Mouse (Mus musculus) MEL (cell line): Measurements from ENCODE around the gene Cox5a. TPM values are rescaled to one million over a fixed set of nuclear protein-coding genes. Genes with fewer than 3 reads are reported as not detected.

Experiments
- DNase-seq: peaks from one replicate; pipeline ENCODE4 v3.0.0; 2011; ENCODE audit warnings: low read depth, low spot score
- H3K27ac ChIP-seq: 2 replicates; pipeline ENCODE4 v1.5.1; 2012; ENCODE audit warnings: low read depth, mild to moderate bottlenecking, control low read depth, low read length, moderate library complexity; ENCODE audit not compliant: control insufficient read depth
- H3K27me3 ChIP-seq, 2 experiments: fragments of 150-350 bp in 1 of 2; sonication (generic) in 1 of 2; 2 replicates each; pipeline ENCODE4 v1.6.1; 2012; ENCODE audit warnings: low read length in 2 of 2, mild to moderate bottlenecking in 2 of 2, improper control_type of control experiment in 1 of 2, moderate library complexity in 1 of 2; ENCODE audit not compliant: insufficient read depth in 2 of 2, control insufficient read depth in 1 of 2
- H3K36me3 ChIP-seq, 2 experiments: 2 replicates each; pipeline ENCODE4 v1.6.1; 2012 to 2014; ENCODE audit warnings: low read length in 2 of 2, improper control_type of control experiment in 1 of 2, inconsistent platforms in 1 of 2, mild to moderate bottlenecking in 1 of 2; ENCODE audit not compliant: insufficient read depth in 2 of 2, control insufficient read depth in 1 of 2
- H3K4me1 ChIP-seq, 2 experiments: fragments of 150-350 bp in 1 of 2; sonication (generic) in 1 of 2; 2 replicates each; pipeline ENCODE4 v1.6.1; 2012; ENCODE audit warnings: low read length in 2 of 2, improper control_type of control experiment in 1 of 2, mild to moderate bottlenecking in 1 of 2; ENCODE audit not compliant: insufficient read depth in 2 of 2, control insufficient read depth in 1 of 2
- H3K4me3 ChIP-seq, 2 experiments: fragments of 150-350 bp in 1 of 2; sonication (generic) in 1 of 2; 2 replicates each; pipeline ENCODE4 v1.5.1; 2012; ENCODE audit warnings: low read depth in 2 of 2, low read length in 2 of 2, mild to moderate bottlenecking in 2 of 2, moderate library complexity in 2 of 2, control low read depth in 1 of 2, improper control_type of control experiment in 1 of 2; ENCODE audit not compliant: control insufficient read depth in 1 of 2, insufficient read depth in 1 of 2
- H3K79me2 ChIP-seq: 2 replicates; pipeline ENCODE4 v1.6.1; 2012; ENCODE audit warnings: mild to moderate bottlenecking, low read length, moderate library complexity; ENCODE audit not compliant: control insufficient read depth, poor library complexity, insufficient read depth
- H3K9ac ChIP-seq: 2 replicates; pipeline ENCODE4 v1.6.1; 2012; ENCODE audit warnings: low read depth, mild to moderate bottlenecking, control low read depth, low read length, moderate library complexity; ENCODE audit not compliant: control insufficient read depth, poor library complexity, severe bottlenecking
- H3K9me3 ChIP-seq: fragments of 150-350 bp; sonication (generic); replicated peaks from 2 replicates; pipeline ENCODE4 v1.6.1; 2012; ENCODE audit warnings: mild to moderate bottlenecking, low read length, improper control_type of control experiment, moderate library complexity; ENCODE audit not compliant: insufficient read depth
- BHLHE40 ChIP-seq: IDR thresholded peaks from 2 replicates; pipeline ENCODE4 v1.6.1; 2012; ENCODE audit warnings: low read depth, mild to moderate bottlenecking, inconsistent platforms, low read length, improper control_type of control experiment, borderline replicate concordance
- CHD1 ChIP-seq: IDR thresholded peaks from 2 replicates; pipeline ENCODE4 v1.6.1; 2012; ENCODE audit warnings: low read depth, mild to moderate bottlenecking, inconsistent platforms, low read length, improper control_type of control experiment
- E2F4 ChIP-seq: IDR thresholded peaks from 2 replicates; pipeline ENCODE4 v1.6.1; 2011; ENCODE audit warnings: low read depth, low read length, improper control_type of control experiment, borderline replicate concordance
- ELF1 ChIP-seq: IDR thresholded peaks from 2 replicates; pipeline ENCODE4 v1.6.1; 2014; ENCODE audit warnings: low read depth, mild to moderate bottlenecking, inconsistent platforms, low read length, improper control_type of control experiment, moderate library complexity
- EP300 ChIP-seq, 2 experiments: IDR thresholded peaks; 2 replicates each; pipeline ENCODE4 v1.6.1; 2011; ENCODE audit warnings: improper control_type of control experiment in 2 of 2, low read length in 2 of 2, low read depth in 1 of 2, mild to moderate bottlenecking in 1 of 2
- ETS1 ChIP-seq: IDR thresholded peaks from 2 replicates; pipeline ENCODE4 v1.6.1; 2012; ENCODE audit warnings: low read depth, mild to moderate bottlenecking, inconsistent platforms, low read length, improper control_type of control experiment, moderate library complexity
- GATA1 ChIP-seq: IDR thresholded peaks from 2 replicates; pipeline ENCODE4 v1.6.1; 2011; ENCODE audit warnings: low read depth, low read length, improper control_type of control experiment
- HCFC1 ChIP-seq: IDR thresholded peaks from 2 replicates; pipeline ENCODE4 v1.6.1; 2012; ENCODE audit warnings: low read depth, mild to moderate bottlenecking, inconsistent platforms, low read length, improper control_type of control experiment, moderate library complexity
- JUND ChIP-seq: IDR thresholded peaks from 2 replicates; pipeline ENCODE4 v1.6.1; 2011; ENCODE audit warnings: low read depth, mild to moderate bottlenecking, improper control_type of control experiment, low read length
- MAFK ChIP-seq: IDR thresholded peaks from 2 replicates; pipeline ENCODE4 v1.6.1; 2011; ENCODE audit warnings: low read depth, mild to moderate bottlenecking, low read length, improper control_type of control experiment, borderline replicate concordance
- MAZ ChIP-seq: IDR thresholded peaks from 2 replicates; pipeline ENCODE4 v1.6.1; 2012; ENCODE audit warnings: low read depth, mild to moderate bottlenecking, inconsistent platforms, low read length, improper control_type of control experiment
- MEF2A ChIP-seq: IDR thresholded peaks from 2 replicates; pipeline ENCODE4 v1.6.1; 2014; ENCODE audit warnings: low read depth, mild to moderate bottlenecking, inconsistent platforms, low read length, improper control_type of control experiment; ENCODE audit not compliant: poor library complexity, insufficient replicate concordance, severe bottlenecking; ENCODE audit errors: extremely low read depth
- MYB ChIP-seq: IDR thresholded peaks from 2 replicates; pipeline ENCODE4 v1.6.1; 2011; ENCODE audit warnings: mild to moderate bottlenecking, low read depth, low read length, improper control_type of control experiment
- MYC ChIP-seq: IDR thresholded peaks from 2 replicates; pipeline ENCODE4 v1.6.1; 2011; ENCODE audit warnings: low read depth, mild to moderate bottlenecking, low read length, improper control_type of control experiment, moderate library complexity
- NRF1 ChIP-seq: IDR thresholded peaks from 2 replicates; pipeline ENCODE4 v1.6.1; 2014; ENCODE audit warnings: low read depth, mild to moderate bottlenecking, inconsistent platforms, low read length, improper control_type of control experiment, moderate library complexity; ENCODE audit not compliant: poor library complexity, insufficient read depth, severe bottlenecking
- RCOR1 ChIP-seq: IDR thresholded peaks from 2 replicates; pipeline ENCODE4 v1.6.1; 2012; ENCODE audit warnings: low read depth, mild to moderate bottlenecking, inconsistent platforms, low read length, improper control_type of control experiment
- SIN3A ChIP-seq: IDR thresholded peaks from 2 replicates; pipeline ENCODE4 v1.6.1; 2012; ENCODE audit warnings: low read length, improper control_type of control experiment, inconsistent platforms
- TAL1 ChIP-seq: IDR thresholded peaks from 2 replicates; pipeline ENCODE4 v1.6.1; 2012; ENCODE audit warnings: mild to moderate bottlenecking, inconsistent platforms, low read length, moderate library complexity, mixed read lengths
- TBP ChIP-seq: IDR thresholded peaks from 2 replicates; pipeline ENCODE4 v1.8.0; 2011; ENCODE audit warnings: low read depth, low read length, improper control_type of control experiment
- TCF12 ChIP-seq: IDR thresholded peaks from 2 replicates; pipeline ENCODE4 v1.6.1; 2014; ENCODE audit warnings: low read depth, mild to moderate bottlenecking, inconsistent platforms, low read length, improper control_type of control experiment, moderate library complexity
- UBTF ChIP-seq: IDR thresholded peaks from 2 replicates; pipeline ENCODE4 v1.6.1; 2012; ENCODE audit warnings: low read depth, mild to moderate bottlenecking, inconsistent platforms, low read length, improper control_type of control experiment, moderate library complexity, borderline replicate concordance; ENCODE audit not compliant: insufficient read depth
- USF1 ChIP-seq: IDR thresholded peaks from 2 replicates; pipeline ENCODE4 v1.6.1; 2014; ENCODE audit warnings: low read depth, mild to moderate bottlenecking, inconsistent platforms, low read length, improper control_type of control experiment, moderate library complexity
- USF2 ChIP-seq, 2 experiments: IDR thresholded peaks; 2 replicates each; pipeline ENCODE4 v1.6.1; 2011 to 2012; ENCODE audit warnings: improper control_type of control experiment in 2 of 2, low read length in 2 of 2, borderline replicate concordance in 1 of 2, inconsistent platforms in 1 of 2, low read depth in 1 of 2, mild to moderate bottlenecking in 1 of 2; ENCODE audit not compliant: insufficient read depth in 1 of 2
- ZC3H11A ChIP-seq: IDR thresholded peaks from 2 replicates; pipeline ENCODE4 v1.6.1; 2012; ENCODE audit warnings: low read depth, mild to moderate bottlenecking, inconsistent platforms, low read length, improper control_type of control experiment
- ZKSCAN1 ChIP-seq: IDR thresholded peaks from 2 replicates; pipeline ENCODE4 v1.6.1; 2012; ENCODE audit warnings: low read depth, mild to moderate bottlenecking, inconsistent platforms, low read length, improper control_type of control experiment, moderate library complexity
- ZMIZ1 ChIP-seq: IDR thresholded peaks from 2 replicates; pipeline ENCODE4 v1.6.1; 2012; ENCODE audit warnings: low read depth, mild to moderate bottlenecking, inconsistent platforms, low read length, improper control_type of control experiment, moderate library complexity
- ZNF384 ChIP-seq: IDR thresholded peaks from 2 replicates; pipeline ENCODE4 v1.6.1; 2012; ENCODE audit warnings: low read depth, mild to moderate bottlenecking, inconsistent platforms, low read length, improper control_type of control experiment
- polyA plus RNA-seq, 2 experiments: library from polyadenylated mRNA; stranded (reverse) in 1 of 2; unstranded in 1 of 2; fragments of >175 nt in 1 of 2; fragments of >200 nt in 1 of 2; gene quantifications; 2 replicates each; pipeline versions ENCODE4 v1.2.1 to v1.2.4; 2012; ENCODE audit warnings: low replicate concordance in 2 of 2, low read depth in 1 of 2; ENCODE audit not compliant: insufficient read length in 2 of 2, insufficient read depth in 1 of 2, missing spikeins in 1 of 2
- total RNA-seq: library from RNA; depleted of rRNA; stranded (reverse); fragments of 300-350 nt; gene quantifications from 2 replicates; pipeline ENCODE4 v1.2.3, GENCODE M21; 2012

The Cox5a gene
- total and polyA plus RNA-seq, 3 experiments, result 367 to 400 TPM; not detected in 1

GRCm38 (mm10) chr9:57505700-57506099 lies 15.4 kb upstream of the Cox5a start:
- Histone ChIP-seq H3K79me2 (no peaks in the 10 kb centered on the region), H3K36me3 (peaks cover 0 to 11% of the 10 kb centered on the region in 2 experiments; a peak in 2 of 4 replicates), H3K9me3 (no peaks in the 10 kb centered on the region), H3K9ac (no peak overlapping the region), H3K4me3 (no peak overlapping the region), H3K27me3 (peaks cover 2% of the 10 kb centered on the region in 2 experiments; a peak in 2 of 4 replicates), H3K27ac (0 out of 2 replicates have a peak overlapping the region, but pooled peaks have one; percentile 2), H3K4me1 (peaks cover 0 to 17% of the 10 kb centered on the region in 2 experiments; a peak in 3 of 4 replicates)
- TF ChIP-seq TBP, result peak; percentile 53; the same call in 1 of the 2 replicates
- TF ChIP-seq ETS1, result peak; percentile 99
- TF ChIP-seq EP300 (IDR thresholded peaks at IDR 0.05; ENCODE audit: low read depth in 1 of 2, low read length in 2 of 2), result peak; percentile 96
- TF ChIP-seq BHLHE40, result peak; percentile 72
- peak; percentile 100 for TF ChIP-seq RCOR1
- no peak for TF ChIP-seq MEF2A
- peak; percentile 99 for TF ChIP-seq GATA1
- TF ChIP-seq TCF12, result peak; percentile 99
- TF ChIP-seq MAFK, result peak; percentile 68; the same call in 1 of the 2 replicates
- no peak for TF ChIP-seq NRF1
- peak; percentile 100 for TF ChIP-seq TAL1
- TF ChIP-seq E2F4, result no peak
- peak; percentile 76 for TF ChIP-seq SIN3A
- TF ChIP-seq ZKSCAN1, result no peak
- peak; percentile 94 for TF ChIP-seq MAZ
- no peak for TF ChIP-seq MYC
- peak; percentile 94 for DNase-seq

DNA sequence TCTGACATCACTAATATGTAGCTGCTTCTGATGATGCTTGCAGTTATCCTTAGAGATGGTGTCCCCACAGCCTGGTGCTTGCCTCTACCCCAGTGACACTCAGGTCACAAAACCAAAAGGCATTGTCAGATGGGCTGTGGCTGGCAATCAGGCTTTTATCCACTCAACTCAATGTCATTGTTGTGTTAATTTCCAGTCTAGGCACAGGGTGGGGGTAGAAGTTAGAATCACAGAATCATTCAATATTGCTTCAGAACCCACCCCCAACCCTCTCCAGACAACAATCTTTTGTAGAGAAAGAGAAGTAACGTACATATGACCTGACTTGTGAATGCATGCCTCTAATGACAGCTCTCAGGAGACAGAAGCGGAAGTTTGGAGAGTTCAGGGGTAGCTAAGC lies 10.5 kb upstream of the Cox5a start:
- no peak for TF ChIP-seq CHD1
- TF ChIP-seq MYB, result no peak
- no peak for TF ChIP-seq USF2 (IDR thresholded peaks at IDR 0.05; ENCODE audit: borderline replicate concordance in 1 of 2, insufficient read depth in 1 of 2, low read depth in 1 of 2, low read length in 2 of 2)
- TF ChIP-seq BHLHE40, result no peak
- TF ChIP-seq E2F4, result no peak
- no peak for TF ChIP-seq ZC3H11A
- no peak for TF ChIP-seq UBTF
- TF ChIP-seq TAL1, result no peak
- no peak for TF ChIP-seq HCFC1
- TF ChIP-seq ZNF384, result no peak
- TF ChIP-seq EP300 (IDR thresholded peaks at IDR 0.05; ENCODE audit: low read depth in 1 of 2, low read length in 2 of 2), result no peak
- no peak for TF ChIP-seq ETS1
- no peak for TF ChIP-seq GATA1
- TF ChIP-seq ELF1, result no peak
- TF ChIP-seq USF1, result no peak
- TF ChIP-seq JUND, result no peak
- no peak for TF ChIP-seq ZMIZ1
- Histone ChIP-seq H3K36me3 (peaks cover 0 to 6% of the 10 kb centered on the region in 2 experiments; a peak in 2 of 4 replicates), H3K9me3 (no peaks in the 10 kb centered on the region), H3K4me3 (no peak overlapping the region), H3K27me3 (no peaks in the 10 kb centered on the region), H3K27ac (no peak overlapping the region), H3K79me2 (no peaks in the 10 kb centered on the region), H3K9ac (no peak overlapping the region), H3K4me1 (peaks cover 0 to 7% of the 10 kb centered on the region in 2 experiments; a peak in 3 of 4 replicates)
- no peak for DNase-seq
